Mouse (Mus musculus) thymus, adult 2 months (tissue): ENCODE measurements at regions not wholly inside any gene's neighbourhood (a gene's known extent, or its start where the extent isn't known, plus 50 kb on each side); places are given as distances from the start of the nearest gene placed in this dataset.

Experiments
- CTCF ChIP-seq: fragments of 200-500 bp; IDR thresholded peaks from 2 replicates; pipeline ENCODE4 v1.5.1; 2012; ENCODE audit warnings: mild to moderate bottlenecking, control low read depth, low read length, moderate library complexity, borderline replicate concordance; ENCODE audit not compliant: control insufficient read depth, poor library complexity, insufficient read depth; ENCODE audit errors: extremely low read depth
- POLR2A ChIP-seq: fragments of 200-500 bp; IDR thresholded peaks from 2 replicates; pipeline ENCODE4 v1.6.1; 2012; ENCODE audit warnings: mild to moderate bottlenecking, low read length, control low read depth, moderate library complexity; ENCODE audit not compliant: control insufficient read depth, poor library complexity, insufficient read depth; ENCODE audit errors: extremely low read depth

- TF ChIP-seq CTCF (no peak), POLR2A (no peak)
Measured at GRCm38 (mm10) chr10:97047996-97048395, 431.2 kb downstream of the Btg1 start.
